Mouse (Mus musculus) heart, postnatal 25 days (tissue): Measurements from ENCODE around the gene Tasp1. TPM values are rescaled to one million over a fixed set of nuclear protein-coding genes. Genes with fewer than 3 reads are reported as not detected.
A peak's percentile ranks its signal among the peaks of the same experiment; 100 is the strongest.
"Not testable (repeated sequence)": the region's sequence is repeated elsewhere in the genome, so short reads cannot be mapped to it uniquely, and the experiment has no call there.

Experiments used
- DNase-seq: peaks from one replicate; pipeline ENCODE4 v3.0.0; 2022; ENCODE audit warnings: low spot score
- intact Hi-C: fragments of 180-260 bp; cut with DNase I; formaldehyde crosslinking; loops from one replicate; pipeline ENCODE4 v1.15.1; 2025
- total RNA-seq, 2 experiments: library from RNA; stranded (reverse); gene quantifications; 2 replicates each; pipeline ENCODE4 v1.2.3; 2021

Tasp1 gene
- total RNA-seq, 2 experiments from 2014 or later: 7.3 to 7.4 TPM

DNA sequence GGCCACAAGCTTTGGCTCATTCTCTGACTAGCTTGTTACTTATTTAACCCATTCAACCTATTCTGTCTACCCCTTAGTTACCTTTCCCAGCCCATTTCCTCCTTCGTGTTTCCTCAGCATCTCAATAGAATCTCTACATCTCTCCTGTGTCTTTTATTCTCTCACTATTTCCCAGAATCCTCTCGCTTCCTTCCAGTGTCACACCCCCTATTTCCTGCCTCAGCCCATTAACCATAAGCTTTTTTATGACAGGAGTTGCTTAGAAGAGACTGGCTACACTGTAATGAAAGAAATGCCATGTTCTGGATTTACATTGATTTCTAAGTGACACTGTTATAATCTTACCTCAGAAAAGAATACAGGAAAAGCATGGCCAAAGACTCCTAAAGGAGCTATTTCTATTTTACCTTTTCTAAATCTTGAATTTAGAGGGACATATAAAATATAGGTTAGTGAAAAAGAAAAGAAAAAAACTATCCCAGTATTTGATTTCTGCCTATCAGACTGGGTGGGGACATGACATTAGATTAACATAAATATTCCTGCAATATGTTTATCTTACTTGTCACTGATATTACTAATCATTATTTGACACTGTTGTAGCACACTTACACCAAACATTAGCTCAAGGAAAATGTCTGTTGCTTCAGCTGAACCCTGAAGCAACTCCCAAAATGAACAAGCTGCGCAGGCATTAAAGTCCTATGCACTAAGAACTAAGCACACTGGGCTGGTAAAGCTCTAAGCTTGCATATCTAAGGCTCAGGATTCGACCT lies 6.3 kb downstream of the Tasp1 start:
- no peak for DNase-seq

DNA sequence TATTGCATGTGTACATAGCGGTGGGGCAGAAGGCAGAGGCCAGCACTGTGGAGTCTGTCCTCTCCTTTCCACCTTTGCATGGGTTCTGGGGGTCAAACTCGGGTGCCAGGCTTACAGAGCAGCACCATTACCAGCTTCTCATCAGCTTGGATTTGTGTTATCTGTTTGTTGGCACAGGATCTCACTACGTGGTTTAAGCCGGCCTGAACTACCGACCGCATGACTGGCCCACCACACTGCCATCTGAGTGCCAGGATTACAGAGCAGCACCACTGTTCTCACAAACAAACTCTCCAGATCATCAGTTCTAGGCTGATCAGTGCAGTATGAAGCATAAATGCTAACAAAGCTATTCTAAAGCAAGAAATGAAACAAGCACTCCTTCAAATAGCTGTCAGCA lies 8.5 kb downstream of the Tasp1 start:
- intact Hi-C loops: no loop called here

More for the DNA sequence above, 6.3 kb downstream of the Tasp1 start:
- intact Hi-C loops: loop anchor here (5.0 kb wide), 1 partner anchor 107 kb away; no protein-coding TSS in a partner anchor

DNA sequence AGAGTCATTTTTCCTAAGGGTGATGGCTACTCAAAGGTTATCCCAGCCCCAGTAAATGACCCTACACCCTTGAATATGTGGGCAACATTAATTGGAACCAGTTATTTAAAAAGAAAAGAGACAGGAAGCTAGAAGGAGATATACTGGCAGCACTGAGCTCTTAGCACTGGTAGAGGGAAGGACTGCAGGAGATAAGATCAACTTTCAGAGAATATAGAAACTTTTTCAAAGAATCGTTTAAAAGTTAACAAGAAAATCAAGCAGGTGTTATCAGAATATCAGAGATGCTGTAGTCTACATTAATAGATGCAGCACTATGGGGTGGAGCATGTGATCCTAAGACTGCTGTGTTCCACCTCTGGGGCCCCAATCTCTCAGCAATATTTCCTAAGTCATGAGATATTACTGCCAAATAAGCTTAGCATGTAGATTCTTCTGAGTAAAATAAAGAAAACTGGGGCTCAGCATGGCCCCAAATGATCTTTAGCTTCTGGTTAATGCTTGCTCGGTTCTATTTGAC lies 14.9 kb downstream of the Tasp1 start:
- no peak for DNase-seq
- intact Hi-C loops: no loop called here

More for the DNA sequence above, 8.5 kb downstream of the Tasp1 start:
- no peak for DNase-seq

DNA sequence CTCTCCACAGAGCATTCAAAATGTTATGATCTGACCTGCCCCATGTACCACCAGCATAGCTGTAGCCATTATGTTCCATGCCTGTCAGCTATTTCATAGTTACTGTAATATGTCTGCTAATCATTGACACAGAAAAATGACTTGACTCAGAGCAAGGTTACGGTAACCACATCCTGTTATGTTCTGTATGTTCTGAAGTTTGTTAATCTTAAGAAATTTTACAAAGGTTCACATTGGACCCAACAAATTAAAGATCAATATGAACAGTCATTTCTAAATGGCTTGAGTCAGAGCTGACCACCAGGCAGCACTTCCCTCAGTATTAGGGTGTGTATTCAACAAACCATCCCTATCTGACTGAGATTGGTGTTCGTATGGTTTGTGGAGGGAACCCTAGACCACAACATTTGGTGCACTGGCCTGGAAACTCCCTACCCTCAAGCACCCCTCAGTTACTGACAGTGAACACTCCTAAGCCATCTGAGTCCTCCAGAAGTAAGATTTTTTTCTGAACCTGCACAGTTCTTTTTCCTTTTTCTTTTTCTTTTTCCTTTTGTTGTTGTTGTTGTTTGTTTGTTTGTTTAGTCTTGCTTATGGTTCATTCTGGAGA lies 24.0 kb downstream of the Tasp1 start:
- DNase-seq: no peak
- intact Hi-C loops: no loop called here

DNA sequence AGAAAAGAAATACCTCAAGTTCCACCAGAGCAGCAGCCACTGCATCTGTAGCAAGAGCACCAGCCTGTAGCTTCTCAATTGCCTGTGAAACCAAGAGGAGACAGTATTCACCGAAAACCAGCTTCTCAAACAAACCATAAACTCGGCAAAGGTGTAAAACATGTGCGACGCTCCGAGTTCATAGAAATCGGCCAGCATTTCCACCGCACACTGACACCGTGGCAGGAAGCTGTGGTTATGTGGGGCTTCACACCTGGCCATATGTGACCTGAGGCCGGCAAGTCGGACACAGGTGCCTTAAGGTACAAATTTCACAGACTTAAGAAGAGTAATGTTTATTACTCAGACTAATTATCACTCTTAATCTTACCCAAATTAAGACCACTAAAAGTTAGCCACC lies 24.5 kb downstream of the Tasp1 start:
- no peak for DNase-seq
- intact Hi-C loops: no loop called here

DNA sequence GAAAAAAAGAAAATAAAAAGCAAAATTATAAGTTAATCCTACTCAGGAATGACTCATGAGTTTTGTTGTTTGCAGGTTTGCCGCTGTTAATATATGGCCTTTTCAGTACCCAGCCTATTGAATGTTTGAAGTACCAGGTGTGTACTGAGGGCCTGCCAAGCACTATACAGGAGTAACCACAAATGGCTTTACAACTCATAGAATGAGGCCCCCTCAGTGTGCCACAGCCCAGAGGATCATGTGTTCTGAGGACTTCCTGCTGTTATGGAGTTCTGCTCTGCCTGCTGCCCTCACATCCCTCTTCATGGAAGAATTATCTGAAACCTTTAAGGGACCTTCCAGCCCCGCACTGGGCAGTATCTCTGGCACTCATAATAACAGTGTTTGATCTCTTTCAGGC lies 29.1 kb downstream of the Tasp1 start:
- intact Hi-C loops: no loop called here
- no peak for DNase-seq

DNA sequence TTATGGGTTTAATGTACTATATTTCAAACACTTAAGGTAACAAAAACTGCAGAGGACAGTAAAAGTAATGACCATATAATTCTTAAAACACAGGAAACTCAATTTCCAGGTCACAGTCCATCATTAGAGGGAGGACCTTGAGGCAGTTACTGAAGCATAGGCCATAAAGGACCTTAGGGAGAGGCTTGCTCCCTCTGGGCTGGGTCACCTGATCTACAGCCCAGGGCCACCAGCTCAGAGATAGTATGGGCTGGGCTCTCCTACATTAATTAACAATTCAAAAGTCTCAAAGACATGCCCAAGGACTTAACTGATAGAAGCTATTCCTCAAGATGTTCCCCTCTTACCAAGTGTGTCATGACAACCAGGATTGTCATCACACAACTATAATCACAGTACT lies 29.8 kb downstream of the Tasp1 start:
- intact Hi-C loops: no loop called here

DNA sequence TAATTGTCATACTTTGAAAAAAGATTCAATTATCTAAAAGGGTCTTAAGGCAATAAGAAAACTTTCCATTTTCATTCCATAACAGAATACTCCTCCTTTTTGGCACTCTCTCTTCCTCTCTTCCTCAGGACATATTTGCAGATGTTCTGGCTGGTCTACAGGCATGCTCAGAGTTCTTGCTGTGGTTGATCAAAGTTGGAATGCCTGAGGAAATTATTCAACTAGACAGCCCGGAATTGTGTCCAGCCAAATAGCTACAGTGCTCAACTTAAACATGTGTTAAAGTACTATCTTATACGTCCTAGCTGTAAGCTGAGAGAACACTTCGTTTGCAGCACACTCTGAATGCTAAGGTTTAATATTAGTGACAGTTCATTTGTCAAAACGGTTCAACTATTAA lies 41.7 kb downstream of the Tasp1 start:
- intact Hi-C loops: no loop called here
- no peak for DNase-seq

More for the DNA sequence above, 29.8 kb downstream of the Tasp1 start:
- no peak for DNase-seq

DNA sequence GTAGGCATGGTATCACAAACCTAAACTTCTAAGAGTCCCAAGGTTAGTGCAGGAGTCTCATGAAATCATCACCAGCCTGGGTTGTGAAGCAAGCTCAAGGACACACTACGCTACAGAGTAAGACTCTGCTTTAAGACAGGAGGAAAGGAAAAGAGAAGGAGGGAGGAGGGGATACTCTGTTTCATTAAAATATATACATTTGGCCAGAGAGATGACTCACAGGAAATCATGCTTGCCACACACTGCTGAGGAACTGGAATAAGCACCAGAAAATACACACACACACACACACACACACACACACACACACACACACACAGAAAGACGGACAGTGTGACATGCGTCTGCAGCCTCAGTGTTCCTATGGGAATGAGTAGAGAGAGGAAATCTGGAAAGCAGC lies 59.2 kb downstream of the Tasp1 start:
- intact Hi-C loops: no loop called here

DNA sequence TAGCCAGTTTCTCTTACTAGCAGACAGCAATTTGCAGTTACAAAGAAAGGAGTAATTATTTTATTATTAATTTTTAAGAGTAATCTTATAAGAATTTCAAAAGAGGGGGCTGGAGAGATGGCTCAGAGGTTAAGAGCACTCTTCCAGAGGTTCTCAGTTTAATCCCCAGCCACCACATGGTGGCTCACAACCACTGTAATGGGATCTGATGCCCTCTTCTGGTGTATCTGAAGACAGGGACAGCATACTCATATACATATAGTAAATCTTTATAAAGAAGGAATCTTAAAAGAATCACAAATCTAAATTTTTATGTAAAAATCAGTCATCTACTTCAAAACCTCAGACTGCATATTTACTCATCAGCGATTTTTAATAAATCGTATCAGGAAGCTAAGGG lies 68.4 kb downstream of the Tasp1 start:
- intact Hi-C loops: no loop called here
- no peak for DNase-seq

More for the DNA sequence above, 59.2 kb downstream of the Tasp1 start:
- no peak for DNase-seq

DNA sequence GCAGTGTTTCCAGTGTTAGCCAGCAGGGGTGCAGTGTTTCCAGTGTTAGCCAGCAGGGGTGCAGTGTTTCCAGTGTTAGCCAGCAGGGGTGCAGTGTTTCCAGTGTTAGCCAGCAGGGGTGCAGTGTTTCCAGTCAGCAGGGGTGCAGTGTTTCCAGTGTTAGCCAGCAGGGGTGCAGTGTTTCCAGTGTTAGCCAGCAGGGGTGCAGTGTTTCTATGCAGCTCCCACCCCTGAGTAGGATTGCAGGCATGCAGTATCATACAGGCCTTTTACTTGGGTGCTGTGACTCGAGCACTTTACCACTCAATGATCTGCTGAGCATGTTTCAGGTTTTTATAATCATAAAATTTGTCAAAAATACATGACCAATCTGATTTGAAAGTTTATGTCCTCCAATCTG lies 76.7 kb downstream of the Tasp1 start:
- intact Hi-C loops, DNase-seq: not testable (repeated sequence)

DNA sequence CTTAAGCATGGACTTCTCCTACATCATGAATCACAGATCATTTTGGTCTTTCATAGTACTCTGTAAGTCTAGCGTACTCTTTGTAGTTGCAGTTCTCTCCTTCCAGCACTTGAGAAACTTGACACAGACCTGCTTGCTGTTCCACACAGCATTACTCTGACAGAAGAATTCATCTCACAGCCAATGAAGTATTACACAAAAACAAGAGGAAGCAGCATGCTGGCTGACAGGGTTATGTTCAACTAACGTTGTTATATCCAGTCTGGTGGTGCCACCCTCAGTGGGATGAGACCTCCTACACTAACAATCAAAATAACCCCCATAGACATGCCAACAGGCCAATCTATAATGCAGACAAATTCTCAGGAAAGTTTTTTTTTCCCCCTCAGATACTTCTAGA lies 99.2 kb downstream of the Tasp1 start:
- intact Hi-C loops: loop anchor here (5.0 kb wide), 1 partner anchor 190 kb away; no protein-coding TSS in a partner anchor
- DNase-seq: no peak

DNA sequence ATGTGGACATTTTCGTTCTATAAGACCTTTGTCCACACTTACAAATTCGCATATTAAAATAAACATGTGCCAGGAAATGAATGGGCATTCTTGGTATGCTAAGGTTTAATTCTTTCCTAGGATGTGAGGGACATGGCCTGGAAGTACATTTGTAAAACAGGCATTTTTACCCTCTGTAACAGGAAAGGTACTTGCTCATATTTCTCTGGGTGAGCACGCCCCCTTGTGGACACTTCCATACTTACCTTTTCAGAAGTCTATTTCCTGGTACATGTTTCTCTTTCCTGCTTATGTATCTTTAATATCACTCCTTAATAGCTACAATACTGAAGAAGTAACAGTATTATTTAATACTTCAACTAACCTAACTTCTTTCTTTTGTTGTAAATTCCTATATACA lies 100.3 kb downstream of the Tasp1 start:
- DNase-seq: no peak
- intact Hi-C loops: loop anchor here (5.0 kb wide), 1 partner anchor 189 kb away; no protein-coding TSS in a partner anchor

DNA sequence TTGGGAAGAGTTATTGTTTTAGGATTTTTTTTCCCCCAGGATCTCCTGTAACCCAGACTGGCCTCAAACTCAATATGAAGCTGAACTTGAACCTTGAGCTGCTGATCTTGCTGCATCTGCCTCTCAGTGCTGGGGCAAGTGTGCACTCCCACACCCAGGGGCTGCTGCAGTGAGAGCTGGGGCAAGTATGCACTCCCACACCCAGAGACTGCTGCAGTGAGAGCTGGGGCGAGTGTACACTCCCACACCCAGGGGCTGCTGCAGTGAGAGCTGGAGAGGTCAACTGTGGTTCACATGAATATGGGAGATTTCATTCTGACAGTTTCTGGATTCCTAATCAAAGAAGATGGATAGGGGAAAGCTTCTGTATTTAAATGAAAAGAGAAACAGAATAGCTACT lies 117.8 kb downstream of the Tasp1 start:
- intact Hi-C loops: no loop called here

DNA sequence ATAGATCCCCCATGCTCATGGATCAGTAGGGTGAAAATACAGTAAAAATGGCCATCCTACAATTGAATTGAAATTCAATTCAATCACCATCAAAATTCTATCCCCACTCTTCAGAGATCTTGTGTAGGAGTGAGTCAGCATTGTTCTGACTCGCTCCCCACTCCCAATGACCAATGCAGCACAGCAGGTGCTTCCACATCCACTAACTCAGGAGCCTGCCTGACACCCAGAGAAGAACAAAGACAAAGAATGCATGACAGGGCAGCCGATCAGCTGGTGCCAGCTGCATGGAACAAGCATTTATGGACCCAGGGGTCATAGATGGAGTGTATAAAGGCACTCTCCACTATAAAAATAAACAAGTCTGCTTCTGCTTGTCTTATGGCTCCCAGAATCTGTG lies 129.0 kb downstream of the Tasp1 start:
- no peak for DNase-seq
- intact Hi-C loops: no loop called here

More for the DNA sequence above, 117.8 kb downstream of the Tasp1 start:
- DNase-seq: no peak

DNA sequence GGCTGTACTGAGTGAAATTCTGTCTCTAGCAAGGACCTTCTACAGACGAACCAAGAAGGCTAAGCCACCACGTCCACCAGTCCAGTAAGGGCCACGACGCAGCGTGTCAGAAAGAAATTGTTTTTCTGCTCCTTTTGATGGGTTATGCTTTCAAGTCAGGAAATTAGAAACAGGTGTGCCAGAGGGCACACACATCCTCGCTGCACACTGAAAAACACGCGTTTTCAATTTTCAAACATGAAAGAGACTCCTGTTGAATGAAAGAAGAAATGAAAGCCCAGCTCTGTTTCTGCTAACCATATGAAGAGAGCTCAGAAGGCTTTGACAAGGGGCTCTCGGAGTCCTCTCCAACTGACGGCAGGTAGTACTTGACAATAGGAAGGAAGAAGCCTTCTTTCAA lies 132.0 kb downstream of the Tasp1 start:
- intact Hi-C loops: no loop called here
- DNase-seq: no peak

DNA sequence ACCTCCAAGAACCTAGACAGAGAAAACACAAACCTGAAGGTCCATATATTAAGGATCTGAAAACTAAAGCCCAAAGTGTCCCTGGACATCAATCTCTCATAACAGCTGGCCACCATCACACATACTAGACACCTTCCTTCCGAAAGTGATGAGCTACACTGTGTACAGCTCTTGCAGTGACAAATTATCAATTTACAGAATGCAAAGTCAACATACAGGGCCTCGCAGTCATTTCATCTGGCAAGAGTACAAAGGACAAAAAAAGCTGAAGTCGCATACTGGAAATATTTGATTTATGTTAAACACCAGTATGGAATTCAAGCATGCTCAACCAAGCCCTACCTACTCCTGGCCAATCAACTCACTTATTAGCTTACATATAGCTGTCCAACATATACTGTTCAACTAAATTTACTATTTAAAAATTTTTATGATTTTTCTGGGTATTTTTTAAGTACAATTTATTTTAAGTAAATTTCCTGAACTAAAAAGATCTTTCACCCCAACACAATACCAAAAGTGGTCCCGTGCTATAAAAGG lies 132.5 kb downstream of the Tasp1 start:
- DNase-seq: no peak
- intact Hi-C loops: no loop called here

DNA sequence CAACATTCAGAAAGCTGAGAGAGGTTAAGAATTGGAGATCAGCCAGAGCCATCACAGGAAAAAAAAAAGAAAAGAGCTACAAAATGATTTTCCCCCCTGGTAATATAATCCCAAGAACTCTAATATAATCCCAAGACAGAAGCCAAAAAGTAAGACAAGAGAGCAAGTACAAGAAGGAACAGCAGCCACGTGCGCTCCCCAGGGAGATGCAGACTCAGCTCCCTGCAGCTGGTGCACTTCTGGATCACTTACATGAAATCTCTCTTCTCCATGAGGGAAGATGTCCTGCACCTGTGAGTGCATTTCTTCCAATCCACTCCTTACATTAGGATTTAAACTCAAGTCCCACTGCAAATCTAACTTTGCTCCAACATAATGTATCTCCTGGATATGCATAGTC lies 134.4 kb downstream of the Tasp1 start:
- DNase-seq: no peak
- intact Hi-C loops: no loop called here

DNA sequence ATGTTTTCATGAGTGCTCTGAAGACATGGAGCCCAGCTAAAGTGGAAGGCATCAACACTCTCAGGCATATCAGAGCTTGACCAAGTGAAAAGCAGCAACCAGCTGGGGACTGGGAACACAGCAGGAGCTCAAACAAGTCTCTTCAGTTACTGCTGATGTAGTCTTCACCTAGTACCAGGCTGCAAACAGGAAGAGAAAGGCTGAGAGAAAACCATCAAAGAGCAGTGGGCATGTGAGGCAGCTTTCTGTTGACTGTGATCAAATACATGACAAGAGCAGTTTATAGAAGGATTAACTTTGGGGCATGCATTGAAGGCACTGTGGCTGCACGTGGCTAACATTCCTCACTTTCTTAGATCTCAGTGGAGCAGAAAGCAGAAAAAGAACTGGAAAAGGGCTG lies 141.7 kb downstream of the Tasp1 start:
- intact Hi-C loops: no loop called here
- no peak for DNase-seq

DNA sequence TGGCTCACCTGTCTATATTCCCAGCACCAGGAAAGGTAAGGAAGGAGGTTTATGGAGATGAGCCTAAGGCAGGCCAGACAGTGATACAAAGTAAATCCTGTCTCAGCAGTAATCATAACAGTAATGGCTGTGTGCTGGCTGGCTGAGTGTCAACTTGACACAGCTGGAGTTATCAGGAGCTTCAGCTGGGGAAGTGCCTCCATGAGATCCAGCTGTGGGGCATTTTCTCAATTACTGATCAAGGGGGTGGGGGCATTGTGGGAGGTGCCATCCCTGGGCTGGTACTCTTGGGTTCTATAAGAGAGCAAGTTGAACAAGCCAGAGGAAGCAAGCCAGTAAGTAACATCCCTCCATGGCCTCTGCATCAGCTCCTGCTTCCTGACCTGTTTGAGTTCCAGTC lies 145.2 kb downstream of the Tasp1 start:
- intact Hi-C loops, DNase-seq: not testable (repeated sequence)

DNA sequence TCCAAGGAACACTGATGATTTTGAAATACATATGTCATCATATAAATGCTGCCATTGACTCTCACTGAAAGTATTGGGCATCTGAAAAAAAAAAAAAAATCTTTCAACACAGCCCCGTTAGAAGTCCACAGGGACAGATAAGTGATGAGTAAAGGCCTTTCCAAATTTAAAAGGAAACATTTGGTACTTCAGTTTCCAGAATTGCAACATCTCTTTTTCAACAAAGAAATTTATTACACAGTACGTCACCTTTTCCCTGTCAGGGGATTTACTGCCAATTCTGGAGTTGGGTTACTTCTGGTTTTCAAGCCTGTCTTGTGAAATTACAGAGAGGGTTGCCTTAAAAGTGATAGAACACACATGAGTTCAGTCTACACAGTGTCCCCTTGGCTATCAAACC lies 146.8 kb downstream of the Tasp1 start:
- peak; percentile 5 for DNase-seq
- intact Hi-C loops: no loop called here
